Mouse (Mus musculus) CD4-positive, CD25-positive, alpha-beta regulatory T cell, adult 9 weeks (primary cell): Measurements from ENCODE around the gene Fundc1. TPM values are rescaled to one million over a fixed set of nuclear protein-coding genes. Genes with fewer than 3 reads are reported as not detected.

Experiments used
- polyA plus RNA-seq: library from polyadenylated mRNA; unstranded; fragments of 100-300 nt; shearing (Covaris generic); gene quantifications from one replicate; pipeline ENCODE4 v1.2.1, GENCODE M21; 2017

Fundc1 gene
- 61.9 TPM for polyA plus RNA-seq

DNA sequence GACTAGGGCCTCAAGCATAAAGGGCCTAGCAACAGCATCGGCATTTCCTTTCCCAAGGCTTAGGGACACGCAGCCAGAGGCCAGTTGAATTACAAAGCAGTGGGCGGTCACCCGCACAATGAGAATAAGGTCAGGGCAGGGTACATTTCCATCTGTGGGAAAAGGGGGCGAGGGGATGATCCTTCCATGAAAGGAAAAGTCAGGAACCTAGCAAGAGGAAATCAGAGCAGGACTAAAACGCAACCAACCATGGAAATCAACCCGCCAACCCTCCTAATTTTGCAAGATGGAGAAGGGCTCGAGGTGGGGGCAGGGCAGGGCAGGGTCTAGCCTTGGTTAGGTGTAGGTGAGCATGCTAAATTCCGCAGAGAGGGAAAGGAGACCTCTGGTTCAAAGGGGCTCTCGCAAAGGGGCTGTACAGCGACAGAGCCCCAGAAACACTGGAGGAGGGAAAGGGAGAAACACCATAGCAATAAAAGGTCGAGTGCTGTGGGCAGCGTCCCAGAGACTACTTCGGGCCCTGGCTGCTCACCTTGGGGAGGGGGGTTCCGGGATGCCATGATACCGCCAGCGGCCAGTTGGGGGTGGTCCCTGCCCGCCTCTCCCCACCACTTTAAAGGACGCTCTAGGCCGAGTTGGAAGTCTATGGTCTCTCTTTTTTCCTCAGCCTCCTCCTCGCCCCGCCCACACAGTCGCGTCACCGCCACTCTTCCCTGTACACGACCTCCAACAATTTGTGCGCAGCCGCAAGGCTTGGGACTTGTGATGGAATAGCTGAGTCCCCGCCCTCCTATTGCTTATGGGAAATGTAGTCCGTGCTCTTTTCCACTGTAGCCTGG, at the start of gene Fundc1:
TSS of gene Fundc1 (minus strand) at position 705 of the 839 bp plus-strand sequence.

